Mouse (Mus musculus): ENCODE results near the gene Stra6. TPM values are rescaled to one million over a fixed set of nuclear protein-coding genes. Genes with fewer than 3 reads are reported as not detected.

Gene Stra6
- polyA plus RNA-seq, 2 experiments, result 0.07 TPM; not detected in 1

DNA sequence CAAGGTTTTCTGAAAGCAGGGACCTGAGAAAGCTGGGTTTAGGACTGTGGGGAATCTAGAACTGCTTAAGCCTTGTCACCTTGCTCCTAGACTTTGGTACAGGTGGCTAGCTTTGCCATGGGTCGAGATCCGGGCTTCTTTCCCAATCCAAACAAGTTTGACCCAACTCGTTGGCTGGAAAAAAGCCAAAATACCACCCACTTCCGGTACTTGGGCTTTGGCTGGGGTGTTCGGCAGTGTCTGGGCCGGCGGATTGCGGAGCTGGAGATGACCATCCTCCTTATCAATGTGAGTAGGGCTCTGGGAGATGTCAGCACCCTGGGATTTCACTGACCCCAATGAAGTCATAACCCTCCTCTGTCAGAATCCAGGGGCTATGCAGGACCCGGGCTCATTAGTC lies 37.6 kb upstream of the Stra6 start:
- WGBS (ENCODE audit: insufficient replicate concordance), result 60% methylated on average over 9 of the region's 9 CpGs
- H3K4me3 ChIP-seq (ENCODE audit: insufficient read depth in 1 of 2, low read depth in 2 of 2, low read length in 2 of 2), result no peak overlapping the region
- ATAC-seq (ENCODE audit: insufficient read depth), result no peak
- TF ChIP-seq EP300 (IDR thresholded peaks at IDR 0.05; ENCODE audit: low read depth) (no peak), CTCF (IDR thresholded peaks at IDR 0.05; ENCODE audit: low read depth) (no peak)
- DNase-seq (ENCODE audit: low read depth in 3 of 3, low spot score in 3 of 3), result no peak
- no peaks in the 10 kb centered on the region for H3K4me1 ChIP-seq (replicated peaks; ENCODE audit: control insufficient read depth in 2 of 2, insufficient read depth in 2 of 2, low read length in 1 of 2)
- H3K27ac ChIP-seq, result no peak overlapping the region
- H3K4me2 ChIP-seq (ENCODE audit: low read depth), result no peak overlapping the region
- no peaks in the 10 kb centered on the region for H3K27me3 ChIP-seq (ENCODE audit: control insufficient read depth, insufficient read depth, low read length)
- H3K36me3 ChIP-seq (replicated peaks; ENCODE audit: control insufficient read depth, insufficient read depth, low read depth), result no peaks in the 10 kb centered on the region
- no peaks in the 10 kb centered on the region for H3K9me3 ChIP-seq (ENCODE audit: control insufficient read depth, low read length)
- no peak overlapping the region for H3K9ac ChIP-seq (replicated peaks)

GRCm38 (mm10) chr9:58027426-58028180 lies 36.0 kb upstream of the Stra6 start:
- H3K9me3 ChIP-seq (ENCODE audit: control insufficient read depth, low read length), result no peaks in the 10 kb centered on the region
- H3K27me3 ChIP-seq (ENCODE audit: control insufficient read depth, insufficient read depth, low read length), result no peaks in the 10 kb centered on the region
- H3K4me2 ChIP-seq (ENCODE audit: low read depth), result no peak overlapping the region
- no peak overlapping the region for H3K9ac ChIP-seq (replicated peaks)
- 17% methylated on average over 2 of the region's 2 CpGs for WGBS (ENCODE audit: insufficient replicate concordance)
- H3K4me1 ChIP-seq (replicated peaks; ENCODE audit: control insufficient read depth in 2 of 2, insufficient read depth in 2 of 2, low read length in 1 of 2), result no peaks in the 10 kb centered on the region
- no peaks in the 10 kb centered on the region for H3K36me3 ChIP-seq (replicated peaks; ENCODE audit: control insufficient read depth, insufficient read depth, low read depth)
- ATAC-seq (ENCODE audit: insufficient read depth) (no peak), DNase-seq (ENCODE audit: low read depth in 3 of 3, low spot score in 3 of 3) (no peak)
- no peak for TF ChIP-seq CTCF (IDR thresholded peaks at IDR 0.05; ENCODE audit: low read depth)
- no peak for TF ChIP-seq EP300 (IDR thresholded peaks at IDR 0.05; ENCODE audit: low read depth)
- H3K27ac ChIP-seq, result no peak overlapping the region
- no peak overlapping the region for H3K4me3 ChIP-seq (ENCODE audit: insufficient read depth in 1 of 2, low read depth in 2 of 2, low read length in 2 of 2)

DNA sequence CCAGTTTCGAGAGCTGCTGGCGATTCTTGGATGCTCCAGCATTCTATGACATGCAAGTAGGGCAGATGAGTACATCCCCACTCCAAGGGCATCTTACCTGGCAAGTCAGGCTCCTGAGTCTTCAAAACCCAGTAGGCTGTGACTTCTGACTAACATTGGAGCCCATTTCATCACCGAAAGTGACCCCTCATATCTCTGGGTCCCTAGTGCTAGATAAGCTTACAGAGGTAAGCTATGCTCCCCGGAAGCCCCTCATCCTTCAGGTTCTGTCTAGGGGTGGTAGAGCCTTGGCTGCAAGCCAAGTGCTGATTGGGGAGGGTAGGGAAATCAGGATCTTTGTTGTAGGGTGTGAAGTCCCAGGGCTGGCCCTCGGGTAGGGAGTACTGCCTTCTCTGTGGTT lies 34.7 kb upstream of the Stra6 start:
- 44% methylated on average over 5 of the region's 5 CpGs for WGBS (ENCODE audit: insufficient replicate concordance)
- Histone ChIP-seq H3K9ac (replicated peaks) (no peak overlapping the region), H3K4me3 (ENCODE audit: insufficient read depth in 1 of 2, low read depth in 2 of 2, low read length in 2 of 2) (no peak overlapping the region), H3K27me3 (ENCODE audit: control insufficient read depth, insufficient read depth, low read length) (no peaks in the 10 kb centered on the region), H3K9me3 (ENCODE audit: control insufficient read depth, low read length) (no peaks in the 10 kb centered on the region), H3K36me3 (replicated peaks; ENCODE audit: control insufficient read depth, insufficient read depth, low read depth) (no peaks in the 10 kb centered on the region), H3K27ac (no peak overlapping the region), H3K4me1 (replicated peaks; ENCODE audit: control insufficient read depth in 2 of 2, insufficient read depth in 2 of 2, low read length in 1 of 2) (no peaks in the 10 kb centered on the region), H3K4me2 (ENCODE audit: low read depth) (no peak overlapping the region)
- ATAC-seq (ENCODE audit: insufficient read depth), result no peak
- no peak for DNase-seq (ENCODE audit: low read depth in 3 of 3, low spot score in 3 of 3)
- TF ChIP-seq EP300 (IDR thresholded peaks at IDR 0.05; ENCODE audit: low read depth), result no peak
- TF ChIP-seq CTCF (IDR thresholded peaks at IDR 0.05; ENCODE audit: low read depth), result no peak

DNA sequence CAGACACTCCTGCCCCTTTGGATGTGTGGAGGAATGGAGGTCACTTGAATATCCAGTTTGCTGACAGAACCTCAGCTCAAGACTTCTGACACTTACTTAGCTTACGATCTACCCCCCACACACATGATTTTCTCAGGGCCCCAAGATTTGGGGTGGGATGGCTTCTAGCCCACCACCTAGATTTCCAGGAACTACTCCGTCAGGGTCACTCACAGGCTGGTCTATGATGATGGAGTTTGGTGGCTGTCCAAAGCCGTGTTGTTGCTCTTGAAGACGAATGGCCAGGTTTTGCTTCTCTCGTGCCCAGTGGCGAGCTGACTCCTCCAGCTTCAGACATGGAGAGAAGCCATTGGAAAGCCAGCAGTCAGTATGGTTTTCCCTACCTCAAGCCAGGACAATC lies 34.0 kb upstream of the Stra6 start:
- ATAC-seq (ENCODE audit: insufficient read depth) (no peak), DNase-seq (ENCODE audit: low read depth in 3 of 3, low spot score in 3 of 3) (no peak)
- no peak overlapping the region for H3K27ac ChIP-seq
- WGBS (ENCODE audit: insufficient replicate concordance), result 50% methylated on average over 6 of the region's 6 CpGs
- H3K36me3 ChIP-seq (replicated peaks; ENCODE audit: control insufficient read depth, insufficient read depth, low read depth), result no peaks in the 10 kb centered on the region
- no peaks in the 10 kb centered on the region for H3K27me3 ChIP-seq (ENCODE audit: control insufficient read depth, insufficient read depth, low read length)
- no peak overlapping the region for H3K4me2 ChIP-seq (ENCODE audit: low read depth)
- no peak overlapping the region for H3K4me3 ChIP-seq (ENCODE audit: insufficient read depth in 1 of 2, low read depth in 2 of 2, low read length in 2 of 2)
- H3K9ac ChIP-seq (replicated peaks), result no peak overlapping the region
- TF ChIP-seq EP300 (IDR thresholded peaks at IDR 0.05; ENCODE audit: low read depth), result no peak
- no peak for TF ChIP-seq CTCF (IDR thresholded peaks at IDR 0.05; ENCODE audit: low read depth)
- H3K9me3 ChIP-seq (ENCODE audit: control insufficient read depth, low read length), result no peaks in the 10 kb centered on the region
- H3K4me1 ChIP-seq (replicated peaks; ENCODE audit: control insufficient read depth in 2 of 2, insufficient read depth in 2 of 2, low read length in 1 of 2), result no peaks in the 10 kb centered on the region

- H3K27ac ChIP-seq, result no peak overlapping the region
- H3K9ac ChIP-seq (replicated peaks), result no peak overlapping the region
- H3K27me3 ChIP-seq (ENCODE audit: control insufficient read depth, insufficient read depth, low read length), result no peaks in the 10 kb centered on the region
- ATAC-seq (ENCODE audit: insufficient read depth) (no peak), DNase-seq (ENCODE audit: low read depth in 3 of 3, low spot score in 3 of 3) (no peak)
- no peaks in the 10 kb centered on the region for H3K9me3 ChIP-seq (ENCODE audit: control insufficient read depth, low read length)
- no peak overlapping the region for H3K4me3 ChIP-seq (ENCODE audit: insufficient read depth in 1 of 2, low read depth in 2 of 2, low read length in 2 of 2)
- TF ChIP-seq CTCF (IDR thresholded peaks at IDR 0.05; ENCODE audit: low read depth) (no peak), EP300 (IDR thresholded peaks at IDR 0.05; ENCODE audit: low read depth) (no peak)
- no peaks in the 10 kb centered on the region for H3K36me3 ChIP-seq (replicated peaks; ENCODE audit: control insufficient read depth, insufficient read depth, low read depth)
- H3K4me2 ChIP-seq (ENCODE audit: low read depth), result no peak overlapping the region
- H3K4me1 ChIP-seq (replicated peaks; ENCODE audit: control insufficient read depth in 2 of 2, insufficient read depth in 2 of 2, low read length in 1 of 2), result no peaks in the 10 kb centered on the region
- 33% methylated on average over 5 of the region's 5 CpGs for WGBS (ENCODE audit: insufficient replicate concordance)
These were observed 31.7 kb upstream of the Stra6 start for GRCm38 (mm10) chr9:58031895-58032294.

Measured in liver, embryonic 14.5 days (tissue).